Mouse (Mus musculus) testis, adult 2 months (tissue): Measurements from ENCODE around the gene Dolpp1. TPM values are rescaled to one million over a fixed set of nuclear protein-coding genes. Genes with fewer than 3 reads are reported as not detected.
"Not testable (repeated sequence)": the region's sequence is repeated elsewhere in the genome, so short reads cannot be mapped to it uniquely, and the experiment has no call there.

ENCODE experiments used
- H3K27ac ChIP-seq: fragments of 200-500 bp; 2 replicates; pipeline ENCODE4 v1.5.1; 2012; ENCODE audit warnings: low read depth, low read length; ENCODE audit not compliant: control insufficient read depth, insufficient read depth
- H3K27me3 ChIP-seq: fragments of 200-500 bp; 2 replicates; pipeline ENCODE4 v1.6.1; 2012; ENCODE audit warnings: mild to moderate bottlenecking, low read length, moderate library complexity; ENCODE audit not compliant: control insufficient read depth, insufficient read depth
- H3K36me3 ChIP-seq: fragments of 200-500 bp; 2 replicates; pipeline ENCODE4 v1.6.1; 2012; ENCODE audit warnings: mild to moderate bottlenecking, low read length; ENCODE audit not compliant: control insufficient read depth, insufficient read depth
- H3K4me1 ChIP-seq: fragments of 200-500 bp; 2 replicates; pipeline ENCODE4 v1.6.1; 2012; ENCODE audit warnings: low read length; ENCODE audit not compliant: control insufficient read depth, insufficient read depth
- H3K4me3 ChIP-seq: fragments of 200-500 bp; 2 replicates; pipeline ENCODE4 v1.5.1; 2012; ENCODE audit warnings: low read depth, mild to moderate bottlenecking, low read length, moderate library complexity, mixed read lengths; ENCODE audit not compliant: control insufficient read depth
- CTCF ChIP-seq: fragments of 200-500 bp; IDR thresholded peaks from 2 replicates; pipeline ENCODE4 v1.5.1; 2012; ENCODE audit warnings: low read depth, mild to moderate bottlenecking, inconsistent platforms, low read length, moderate library complexity; ENCODE audit not compliant: control insufficient read depth, insufficient read depth, insufficient replicate concordance
- POLR2A ChIP-seq: fragments of 200-500 bp; IDR thresholded peaks from 2 replicates; pipeline ENCODE4 v1.6.1; 2012; ENCODE audit warnings: low read depth, mild to moderate bottlenecking, inconsistent platforms, low read length, moderate library complexity; ENCODE audit not compliant: control insufficient read depth
- polyA plus RNA-seq: library from polyadenylated mRNA; depleted of rRNA; stranded (reverse); fragments of >200 nt; gene quantifications from 2 replicates; pipeline ENCODE4 v1.2.3, GENCODE M21; 2012

The Dolpp1 gene
- polyA plus RNA-seq, 1 experiment: 32.6 TPM

DNA sequence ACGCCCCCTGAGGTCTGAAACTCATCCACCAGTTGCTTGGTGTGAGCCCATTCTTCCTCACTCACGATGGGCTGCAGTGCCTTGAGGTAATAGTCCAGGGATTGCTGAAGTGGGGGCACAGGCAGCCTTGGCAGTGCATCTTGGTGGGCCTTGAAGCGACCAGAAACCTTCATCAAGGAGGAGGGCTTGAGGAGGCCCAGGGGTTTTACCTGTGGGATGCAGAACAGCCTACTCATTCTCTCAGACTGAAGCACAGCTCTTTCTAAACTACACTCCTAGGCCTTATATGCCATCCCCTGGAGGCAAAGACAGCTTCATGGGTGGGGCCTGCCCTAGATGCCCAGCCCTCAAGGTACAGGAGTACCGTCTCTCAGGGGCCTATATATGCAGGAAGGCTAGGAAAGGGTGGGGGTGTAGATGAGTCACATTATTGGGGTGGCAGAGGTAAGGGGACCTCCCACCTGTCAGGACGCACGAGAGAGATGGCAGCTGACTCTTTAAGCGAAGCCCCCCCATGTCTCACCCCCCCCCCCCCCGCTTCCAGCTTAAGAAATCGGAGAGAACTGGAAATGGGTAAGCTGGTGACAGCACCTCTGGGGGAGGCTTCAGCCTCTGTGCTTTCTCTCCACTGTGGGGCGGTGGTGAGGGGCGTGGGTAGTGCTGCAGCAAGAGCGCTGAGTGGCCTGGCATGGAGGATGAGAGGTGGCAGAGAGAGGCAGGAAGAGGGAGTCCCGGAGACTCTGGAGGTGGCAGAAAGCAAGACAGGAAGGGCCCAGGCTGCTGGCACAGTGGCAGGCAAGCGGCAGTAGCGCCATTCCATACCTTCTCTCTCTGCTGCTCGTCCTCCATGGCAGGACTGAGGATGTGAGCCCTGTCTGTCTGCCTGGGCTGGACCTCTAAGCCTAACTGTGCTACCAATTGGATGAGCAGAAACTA is 21.3 kb downstream of the Dolpp1 start:
- Histone ChIP-seq H3K27ac (no peak overlapping the region), H3K4me3 (peak overlapping the region; percentile 96), H3K4me1 (peaks cover 21% of the 10 kb centered on the region), H3K36me3 (peaks cover 4% of the 10 kb centered on the region), H3K27me3 (no peaks in the 10 kb centered on the region)
- TF ChIP-seq CTCF (no peak), POLR2A (no peak)

DNA sequence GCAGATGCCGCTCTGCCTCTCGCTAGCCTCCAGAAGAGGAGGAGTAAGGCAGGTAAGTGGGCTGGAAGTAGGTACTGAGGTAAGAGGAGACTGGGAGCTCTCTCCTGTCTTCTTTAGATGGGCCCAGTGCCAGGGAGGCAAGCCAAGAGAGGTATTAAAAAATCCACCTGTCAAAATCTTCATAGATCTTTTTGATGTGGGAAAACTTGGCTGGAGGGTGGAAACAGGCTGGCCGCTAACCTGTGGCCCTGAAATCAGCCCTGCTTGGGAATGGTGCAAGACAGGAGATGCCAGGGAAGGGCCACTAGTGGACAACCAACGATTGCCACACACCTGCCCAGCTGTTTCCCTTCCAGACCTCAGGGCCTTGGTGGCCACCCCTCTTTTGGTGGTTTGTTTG is 22.0 kb downstream of the Dolpp1 start:
- no peak overlapping the region for H3K27ac ChIP-seq
- H3K4me1 ChIP-seq: peaks cover 22% of the 10 kb centered on the region
- H3K36me3 ChIP-seq: peaks cover 2% of the 10 kb centered on the region
- no peaks in the 10 kb centered on the region for H3K27me3 ChIP-seq
- H3K4me3 ChIP-seq: peak overlapping the region; percentile 96
- no peak for TF ChIP-seq POLR2A

DNA sequence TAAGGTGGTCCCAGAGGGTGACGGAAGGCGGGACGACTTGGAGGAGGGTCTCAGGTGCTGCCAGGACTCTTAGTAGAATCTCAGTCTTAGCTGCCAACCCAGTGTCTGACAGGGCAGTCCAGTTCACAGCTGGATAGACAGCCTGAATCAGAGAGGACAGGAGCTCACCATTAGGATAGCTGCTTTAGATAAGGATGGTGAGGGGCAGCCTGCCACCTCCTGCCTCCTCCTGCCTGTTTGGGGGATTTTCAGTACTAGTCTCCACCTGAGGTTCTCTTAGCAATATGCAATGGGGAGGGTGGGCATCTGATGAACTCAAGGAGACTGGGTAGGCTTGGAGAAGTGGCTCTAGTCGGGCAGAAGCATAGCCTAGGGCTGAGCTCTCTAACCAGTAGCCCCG is 22.6 kb downstream of the Dolpp1 start:
- Histone ChIP-seq H3K27ac (peak overlapping the region; percentile 99), H3K4me1 (peaks cover 22% of the 10 kb centered on the region), H3K36me3 (peaks cover 2% of the 10 kb centered on the region)

GRCm38 (mm10) chr2:30415157-30415935 is 23.3 kb downstream of the Dolpp1 start, which contains the start of gene Crat:
Gene Crat (minus strand): TSS chr2:30415813.
- TF ChIP-seq POLR2A (no peak; the same call in none of the 2 replicates), CTCF (no peak)
- H3K36me3 ChIP-seq: peaks cover 2% of the 10 kb centered on the region
- peak within 1 kb of the TSS; percentile 99 for H3K27ac ChIP-seq
- H3K4me1 ChIP-seq: peaks cover 22% of the 10 kb centered on the region
- H3K27me3 ChIP-seq: no peaks in the 10 kb centered on the region
- peak within 1 kb of the TSS; percentile 96 for H3K4me3 ChIP-seq

More for the DNA sequence above, 22.6 kb downstream of the Dolpp1 start:
- Histone ChIP-seq H3K4me3 (peak overlapping the region; percentile 96), H3K27me3 (no peaks in the 10 kb centered on the region)
- no peak for TF ChIP-seq POLR2A
- TF ChIP-seq CTCF: no peak

DNA sequence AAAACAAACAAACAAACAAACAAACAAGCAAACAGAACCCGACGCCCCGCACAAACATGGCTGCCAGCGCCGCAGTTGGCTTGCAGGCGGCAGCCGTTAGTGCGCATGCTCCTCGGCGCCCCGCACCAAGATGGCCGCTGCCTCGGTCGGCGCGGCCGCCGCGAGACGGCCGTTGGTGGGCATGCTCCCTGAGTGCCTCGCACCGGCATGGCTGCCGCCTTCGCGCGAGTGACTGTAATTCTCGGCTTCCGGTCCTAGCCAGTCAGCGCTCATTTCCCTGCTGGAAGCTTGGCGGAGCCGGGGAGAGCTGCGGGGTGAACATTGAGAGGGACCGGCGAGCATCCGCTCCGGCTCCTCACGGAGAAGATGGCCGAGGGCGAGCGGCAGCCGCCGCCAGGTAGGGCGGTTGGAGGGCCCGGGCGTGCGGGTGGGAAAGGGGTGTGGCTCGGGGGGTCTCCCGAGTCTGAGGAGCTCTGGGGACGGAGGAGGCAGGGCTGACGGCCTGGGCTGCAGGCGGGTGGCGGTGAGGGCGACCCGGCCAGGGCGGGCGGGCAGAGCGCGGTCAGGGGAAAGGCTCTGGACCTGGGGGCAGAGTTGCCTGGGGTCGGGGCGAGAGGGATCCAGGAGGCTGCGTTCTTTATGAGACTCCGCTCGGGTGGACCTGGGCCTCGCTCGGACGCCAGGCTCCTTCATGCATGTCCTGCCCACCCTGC is 24.0 kb downstream of the Dolpp1 start, which contains the start of gene Ptpa:
Gene Ptpa, plus strand, starts transcription at position 104 of the 713 bp plus-strand sequence.
- Histone ChIP-seq H3K36me3 (peaks cover 2% of the 10 kb centered on the region), H3K27me3 (no peaks in the 10 kb centered on the region), H3K4me3 (peak within 1 kb of the TSS; percentile 96), H3K27ac (peak within 1 kb of the TSS; percentile 99), H3K4me1 (peaks cover 22% of the 10 kb centered on the region)
- no peak for TF ChIP-seq CTCF
- peak; percentile 98 for TF ChIP-seq POLR2A

- TF ChIP-seq CTCF: no peak
- no peak for TF ChIP-seq POLR2A
- Histone ChIP-seq H3K36me3 (peaks cover 2% of the 10 kb centered on the region), H3K27me3 (no peaks in the 10 kb centered on the region), H3K4me1 (peaks cover 22% of the 10 kb centered on the region), H3K27ac (peak overlapping the region; percentile 99), H3K4me3 (peak overlapping the region; percentile 96)
Observed at GRCm38 (mm10) chr2:30416649-30416965, 24.6 kb downstream of the Dolpp1 start.

DNA sequence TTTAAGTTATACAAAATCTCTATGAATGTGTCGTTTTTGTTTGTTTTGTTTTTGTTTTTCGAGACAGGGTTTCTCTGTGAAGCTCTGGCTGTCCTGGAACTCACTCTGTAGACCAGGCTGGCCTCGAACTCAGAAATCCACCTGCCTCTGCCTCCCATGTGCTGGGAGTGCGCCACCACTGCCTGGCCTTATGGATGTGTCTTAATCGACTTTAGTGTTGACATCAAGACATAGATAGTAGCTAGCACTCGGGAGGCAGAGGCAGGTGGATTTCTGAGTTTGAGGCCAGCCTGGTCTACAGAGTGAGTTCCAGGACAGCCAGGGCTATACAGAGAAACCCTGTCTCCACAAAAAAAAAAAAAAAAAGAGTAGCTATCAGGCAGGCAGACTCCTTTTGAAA is 25.1 kb downstream of the Dolpp1 start:
- Histone ChIP-seq H3K4me1 (peaks cover 22% of the 10 kb centered on the region), H3K4me3 (peak overlapping the region; percentile 6; the same call in 1 of the 2 replicates)
- not testable (repeated sequence) for H3K27me3 ChIP-seq, H3K27ac ChIP-seq, H3K36me3 ChIP-seq
